Mouse (Mus musculus) heart, postnatal 0 days (tissue): ENCODE results near the gene Bcas3.

Source experiments
- CTCF ChIP-seq: IDR thresholded peaks from 2 replicates; pipeline ENCODE4 v1.5.1; 2016; ENCODE audit warnings: antibody characterized with exemption, control low read depth, low read depth
- EP300 ChIP-seq: IDR thresholded peaks from 2 replicates; pipeline ENCODE4 v1.6.1; 2016; ENCODE audit warnings: antibody characterized with exemption, low read depth

DNA sequence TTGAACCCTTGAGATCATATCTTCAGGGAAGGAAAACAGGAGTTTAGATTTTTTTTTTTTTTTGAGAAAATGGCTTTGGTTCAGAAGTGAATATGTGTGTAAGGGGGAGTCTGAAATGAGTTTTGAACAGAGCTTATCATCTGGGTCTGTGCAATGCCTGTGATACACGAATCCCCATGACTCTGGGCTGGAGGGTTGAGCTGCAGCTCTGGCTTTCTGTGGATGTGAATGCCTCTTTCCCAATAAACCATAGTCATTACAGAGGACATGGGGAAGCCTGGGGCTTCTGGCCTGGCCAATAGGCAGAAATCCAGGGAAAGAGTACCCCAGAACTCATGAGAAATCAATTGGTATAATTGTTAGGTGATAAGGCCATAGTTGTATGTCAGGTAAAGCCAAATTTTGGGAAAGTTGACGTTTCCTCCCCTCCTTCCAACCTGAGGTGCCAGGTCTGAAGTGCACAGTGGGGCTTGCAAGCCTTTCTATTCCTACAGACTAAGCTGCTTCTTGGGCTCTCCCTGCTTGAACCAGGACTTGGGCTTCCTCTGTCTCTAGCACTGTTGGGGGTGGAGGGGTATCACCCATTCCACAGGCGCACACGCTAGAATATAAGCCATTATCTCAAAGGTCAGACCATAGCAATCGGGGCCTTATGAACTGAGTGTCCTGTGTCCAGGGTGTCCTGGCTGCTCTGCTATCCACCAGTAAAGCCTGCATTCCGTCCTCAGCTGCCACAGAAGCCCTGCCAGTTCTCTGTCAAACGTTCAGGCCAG lies 486.5 kb downstream of the Bcas3 start:
- TF ChIP-seq CTCF, result no peak
- no peak for TF ChIP-seq EP300
